Mouse (Mus musculus): ENCODE data around the gene Awat1. TPM values are rescaled to one million over a fixed set of nuclear protein-coding genes. Genes with fewer than 3 reads are reported as not detected.

Gene Awat1
- polyA plus RNA-seq (2012; ENCODE audit: insufficient read depth, insufficient read length, missing spikeins) = not detected in 2 replicates

- H3K4me3 ChIP-seq (ENCODE audit: insufficient read depth, low read depth, low read length) = no peak within 1 kb of the TSS
- no peak within 1 kb of the TSS for H3K27ac ChIP-seq (replicated peaks; ENCODE audit: low read depth, low read length)
- H3K4me1 ChIP-seq (ENCODE audit: control insufficient read depth, insufficient read depth, insufficient read length, low read length) = no peaks in the 10 kb centered on the region
These were observed at the start of gene Awat1 for GRCm38 (mm10) chrX:100571951-100572350. Gene Awat1, plus strand, starts transcription at chrX:100572251.

GRCm38 (mm10) chrX:100524471-100524870 is 47.6 kb upstream of the Awat1 start, which contains the start of gene Dgat2l6:
Gene Dgat2l6, plus strand, starts transcription at chrX:100524838.
- Histone ChIP-seq H3K27ac (replicated peaks; ENCODE audit: low read depth, low read length) (no peak within 1 kb of the TSS), H3K4me3 (ENCODE audit: insufficient read depth, low read depth, low read length) (no peak within 1 kb of the TSS), H3K4me1 (ENCODE audit: control insufficient read depth, insufficient read depth, insufficient read length, low read length) (no peaks in the 10 kb centered on the region)

- Histone ChIP-seq H3K27ac (replicated peaks; ENCODE audit: low read depth, low read length) (no peak overlapping the region), H3K4me3 (ENCODE audit: insufficient read depth, low read depth, low read length) (no peak overlapping the region), H3K4me1 (ENCODE audit: control insufficient read depth, insufficient read depth, insufficient read length, low read length) (no peaks in the 10 kb centered on the region)
These were observed 16.0 kb upstream of the Awat1 start for GRCm38 (mm10) chrX:100556026-100556425.

GRCm38 (mm10) chrX:100565696-100566095 is 6.4 kb upstream of the Awat1 start:
- H3K4me1 ChIP-seq (ENCODE audit: control insufficient read depth, insufficient read depth, insufficient read length, low read length) = no peaks in the 10 kb centered on the region
- H3K4me3 ChIP-seq (ENCODE audit: insufficient read depth, low read depth, low read length) = no peak overlapping the region
- H3K27ac ChIP-seq (replicated peaks; ENCODE audit: low read depth, low read length) = no peak overlapping the region

- Histone ChIP-seq H3K27ac (replicated peaks; ENCODE audit: low read depth, low read length) (no peak within 1 kb of the TSS), H3K4me3 (ENCODE audit: insufficient read depth, low read depth, low read length) (no peak within 1 kb of the TSS), H3K4me1 (ENCODE audit: control insufficient read depth, insufficient read depth, insufficient read length, low read length) (no peaks in the 10 kb centered on the region)
These were observed 22.7 kb downstream of the Awat1 start, which contains the start of gene P2ry4 for GRCm38 (mm10) chrX:100594791-100595190. Gene P2ry4, minus strand, starts transcription at chrX:100594869.

- Histone ChIP-seq H3K4me3 (ENCODE audit: insufficient read depth, low read depth, low read length) (no peak overlapping the region), H3K4me1 (ENCODE audit: control insufficient read depth, insufficient read depth, insufficient read length, low read length) (no peaks in the 10 kb centered on the region), H3K27ac (replicated peaks; ENCODE audit: low read depth, low read length) (no peak overlapping the region)
These were observed 25.4 kb downstream of the Awat1 start for GRCm38 (mm10) chrX:100597439-100597838.

GRCm38 (mm10) chrX:100599755-100600154 is 27.7 kb downstream of the Awat1 start:
- H3K4me1 ChIP-seq (ENCODE audit: control insufficient read depth, insufficient read depth, insufficient read length, low read length) = no peaks in the 10 kb centered on the region
- no peak overlapping the region for H3K27ac ChIP-seq (replicated peaks; ENCODE audit: low read depth, low read length)
- H3K4me3 ChIP-seq (ENCODE audit: insufficient read depth, low read depth, low read length) = no peak overlapping the region

GRCm38 (mm10) chrX:100605314-100605713 is 33.3 kb downstream of the Awat1 start, which contains the start of gene Arr3:
Gene Arr3, plus strand, starts transcription at chrX:100605497.
- H3K4me3 ChIP-seq (ENCODE audit: insufficient read depth, low read depth, low read length) = no peak within 1 kb of the TSS
- no peaks in the 10 kb centered on the region for H3K4me1 ChIP-seq (ENCODE audit: control insufficient read depth, insufficient read depth, insufficient read length, low read length)
- H3K27ac ChIP-seq (replicated peaks; ENCODE audit: low read depth, low read length) = no peak within 1 kb of the TSS

GRCm38 (mm10) chrX:100618488-100618887 is 46.4 kb downstream of the Awat1 start:
- no peak overlapping the region for H3K27ac ChIP-seq (replicated peaks; ENCODE audit: low read depth, low read length)
- no peak overlapping the region for H3K4me3 ChIP-seq (ENCODE audit: insufficient read depth, low read depth, low read length)
- no peaks in the 10 kb centered on the region for H3K4me1 ChIP-seq (ENCODE audit: control insufficient read depth, insufficient read depth, insufficient read length, low read length)

- Histone ChIP-seq H3K4me3 (ENCODE audit: insufficient read depth, low read depth, low read length) (no peak overlapping the region), H3K27ac (replicated peaks; ENCODE audit: low read depth, low read length) (no peak overlapping the region), H3K4me1 (ENCODE audit: control insufficient read depth, insufficient read depth, insufficient read length, low read length) (peaks cover 4% of the 10 kb centered on the region; the same call in 1 of the 2 replicates)
These were observed 49.3 kb downstream of the Awat1 start for GRCm38 (mm10) chrX:100621366-100621765.

- peaks cover 4% of the 10 kb centered on the region; the same call in 1 of the 2 replicates for H3K4me1 ChIP-seq (ENCODE audit: control insufficient read depth, insufficient read depth, insufficient read length, low read length)
- no peak overlapping the region for H3K4me3 ChIP-seq (ENCODE audit: insufficient read depth, low read depth, low read length)
- H3K27ac ChIP-seq (replicated peaks; ENCODE audit: low read depth, low read length) = no peak overlapping the region
These were observed 52.2 kb downstream of the Awat1 start for GRCm38 (mm10) chrX:100624242-100624641.

- Histone ChIP-seq H3K4me3 (ENCODE audit: insufficient read depth, low read depth, low read length) (peak overlapping the region; percentile 95), H3K4me1 (ENCODE audit: control insufficient read depth, insufficient read depth, insufficient read length, low read length) (peaks cover 4% of the 10 kb centered on the region; the same call in 1 of the 2 replicates), H3K27ac (replicated peaks; ENCODE audit: low read depth, low read length) (no peak overlapping the region)
These were observed 53.1 kb downstream of the Awat1 start for GRCm38 (mm10) chrX:100625146-100625545.

- H3K27ac ChIP-seq (replicated peaks; ENCODE audit: low read depth, low read length) = peak within 1 kb of the TSS; percentile 94
- H3K4me3 ChIP-seq (ENCODE audit: insufficient read depth, low read depth, low read length) = peak within 1 kb of the TSS; percentile 95
These were observed 53.4 kb downstream of the Awat1 start, which contains the start of gene Kif4 for GRCm38 (mm10) chrX:100625546-100625801. Gene Kif4, plus strand, starts transcription at chrX:100625737.

GRCm38 (mm10) chrX:100625802-100626793 is 54.0 kb downstream of the Awat1 start, which contains the start of gene Pdzd11:
Gene Pdzd11, minus strand, starts transcription at chrX:100626568.
- Histone ChIP-seq H3K27ac (replicated peaks; ENCODE audit: low read depth, low read length) (peak within 1 kb of the TSS; percentile 94), H3K4me3 (ENCODE audit: insufficient read depth, low read depth, low read length) (peak within 1 kb of the TSS; percentile 95), H3K4me1 (ENCODE audit: control insufficient read depth, insufficient read depth, insufficient read length, low read length) (peaks cover 4% of the 10 kb centered on the region; the same call in 1 of the 2 replicates)

More at GRCm38 (mm10) chrX:100625546-100625801, 53.4 kb downstream of the Awat1 start, which contains the start of gene Kif4:
- H3K4me1 ChIP-seq (ENCODE audit: control insufficient read depth, insufficient read depth, insufficient read length, low read length) = peaks cover 4% of the 10 kb centered on the region; the same call in 1 of the 2 replicates
